Mouse (Mus musculus) neural tube, embryonic 14.5 days (tissue): ENCODE results near the gene Ninl. TPM values are rescaled to one million over a fixed set of nuclear protein-coding genes. Genes with fewer than 3 reads are reported as not detected.

Experiments used
- ATAC-seq: fragments of 200-750 bp; cut with Nextera tagmentation; 2 replicates; pipeline ENCODE4 v1.8.0; 2017; ENCODE audit warnings: low read depth, mild to moderate bottlenecking, moderate TSS enrichment, moderate library complexity
- H3K27ac ChIP-seq: fragments of 300-500 bp; sonication (generic); 2 replicates; pipeline ENCODE4 v1.5.1; 2014; ENCODE audit warnings: low read depth, mild to moderate bottlenecking, control low read depth, low read length, moderate library complexity, mixed read lengths
- H3K27me3 ChIP-seq: fragments of 300-500 bp; sonication (generic); 2 replicates; pipeline ENCODE4 v1.6.1; 2014; ENCODE audit warnings: low read length; ENCODE audit not compliant: control insufficient read depth, insufficient read depth
- H3K36me3 ChIP-seq: fragments of 300-500 bp; sonication (generic); 2 replicates; pipeline ENCODE4 v1.6.1; 2014; ENCODE audit warnings: low read length, mixed read lengths; ENCODE audit not compliant: control insufficient read depth, insufficient read depth
- H3K4me1 ChIP-seq: fragments of 300-500 bp; sonication (generic); 2 replicates; pipeline ENCODE4 v1.6.1; 2014; ENCODE audit warnings: low read length; ENCODE audit not compliant: control insufficient read depth, insufficient read depth
- H3K4me2 ChIP-seq: fragments of 300-500 bp; sonication (generic); 2 replicates; pipeline ENCODE4 v1.6.1; 2014; ENCODE audit warnings: mild to moderate bottlenecking, low read depth, low read length, control low read depth
- H3K4me3 ChIP-seq: fragments of 300-500 bp; sonication (generic); 2 replicates; pipeline ENCODE4 v1.5.1; 2014; ENCODE audit warnings: low read depth, low read length, control low read depth, mixed read lengths
- H3K9ac ChIP-seq: fragments of 300-500 bp; sonication (generic); replicated peaks from 2 replicates; pipeline ENCODE4 v1.6.1; 2014; ENCODE audit warnings: low read depth, mild to moderate bottlenecking, control low read depth, low read length, mixed read lengths
- H3K9me3 ChIP-seq: fragments of 300-500 bp; sonication (generic); 2 replicates; pipeline ENCODE4 v1.6.1; 2016; ENCODE audit warnings: low read length; ENCODE audit not compliant: control insufficient read depth
- WGBS: fragments of 180-500 bp; shearing (Covaris S2); extraction: QIAGEN DNeasy Blood & Tissue Kit; methylation state at CpG from one replicate; pipeline ENCODE4 v1.1.7; 2014; 5-methylcytosine and 5-hydroxymethylcytosine counted together
- polyA plus RNA-seq: library from polyadenylated mRNA; unstranded; fragments of >200 nt; fragmentation: Nextera tagmentation; extraction: Ambion mirVana; gene quantifications from 2 replicates; pipeline ENCODE4 v1.2.1, GENCODE M21; 2014

Ninl gene
- 4.7 and 5.0 TPM in 2 replicates for polyA plus RNA-seq

DNA sequence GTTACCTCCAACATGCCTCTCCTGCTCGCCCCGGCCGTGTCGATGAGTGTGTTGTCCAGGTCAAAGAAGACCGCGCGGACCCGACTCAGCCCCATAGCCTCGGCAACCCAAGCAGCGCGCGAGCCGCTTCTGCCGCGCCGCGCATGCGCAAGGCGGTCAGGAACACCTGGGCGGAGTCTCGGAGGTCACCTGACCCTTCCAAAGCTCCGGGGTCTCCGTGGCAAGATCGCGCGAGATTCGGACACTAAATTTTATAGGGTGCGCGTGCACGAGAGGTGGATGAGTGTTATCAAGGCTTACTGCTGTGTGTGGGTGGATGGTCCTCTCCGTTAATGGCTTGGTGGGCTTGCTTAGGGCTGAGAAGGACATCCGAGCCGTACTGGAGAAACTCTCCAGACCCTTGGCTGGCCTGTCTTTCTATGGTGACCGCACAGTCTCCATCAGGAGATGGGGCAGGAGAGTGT, at the start of gene Ninl, which contains the start of gene Nanp:
Ninl (minus strand) TSS at position 151 of the 464 bp plus-strand sequence.
Nanp (minus strand) TSS at position 167 of the 464 bp plus-strand sequence.
- under 1% methylated on average over 34 of the region's 34 CpGs for WGBS
- Histone ChIP-seq H3K27ac (peak within 1 kb of the TSS; percentile 71), H3K4me1 (peaks cover 7% of the 10 kb centered on the region; the same call in 1 of the 2 replicates), H3K36me3 (no peaks in the 10 kb centered on the region), H3K4me3 (peak within 1 kb of the TSS; percentile 92), H3K9ac (peak within 1 kb of the TSS; percentile 95), H3K9me3 (no peaks in the 10 kb centered on the region), H3K27me3 (no peaks in the 10 kb centered on the region), H3K4me2 (peak within 1 kb of the TSS; percentile 69)
- peak; percentile 93 for ATAC-seq

DNA sequence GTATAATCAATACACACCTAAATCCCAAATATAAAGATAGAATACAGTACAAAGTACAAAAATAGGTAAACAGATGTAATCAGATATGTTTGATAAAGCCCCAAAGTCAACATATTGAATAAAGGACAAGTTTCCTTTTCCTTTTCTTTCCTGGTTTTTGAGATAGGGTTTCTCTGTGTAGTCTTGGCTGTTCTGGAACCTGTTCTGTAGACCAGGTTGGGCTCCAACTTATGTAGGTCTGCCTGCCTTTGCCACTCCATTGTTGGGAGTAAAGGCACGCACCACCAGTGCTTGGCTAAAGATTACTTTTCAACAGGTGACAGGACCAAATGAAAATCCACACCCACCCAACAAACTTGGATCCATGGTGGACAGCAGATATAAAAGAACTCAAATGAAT, 17.5 kb upstream of the Ninl start:
- H3K4me3 ChIP-seq = no peak overlapping the region

DNA sequence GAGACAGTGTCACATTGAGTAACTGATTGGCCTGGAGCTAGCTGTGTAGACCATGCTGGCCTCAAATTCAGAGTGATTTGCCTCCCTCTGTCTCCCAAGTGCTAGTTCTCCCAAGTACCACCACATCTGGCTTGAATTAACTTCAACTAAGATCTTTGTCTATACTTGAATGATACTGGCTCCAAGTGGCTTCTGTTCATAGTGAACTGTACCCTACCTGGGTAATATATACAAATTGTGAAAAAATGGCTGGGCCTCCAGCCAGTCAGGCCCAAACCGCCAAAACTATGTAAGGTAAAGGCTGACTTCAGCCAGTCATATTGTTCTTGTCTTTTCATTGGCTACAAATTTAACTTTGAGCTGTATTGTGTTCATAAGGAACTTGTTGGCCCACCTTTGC, 1.2 kb upstream of the Ninl start:
- ATAC-seq = no peak
- Histone ChIP-seq H3K9me3 (no peaks in the 10 kb centered on the region), H3K27me3 (no peaks in the 10 kb centered on the region), H3K9ac (no peak overlapping the region), H3K4me3 (no peak overlapping the region), H3K36me3 (no peaks in the 10 kb centered on the region), H3K4me2 (no peak overlapping the region), H3K4me1 (peaks cover 7% of the 10 kb centered on the region; the same call in 1 of the 2 replicates), H3K27ac (no peak overlapping the region)
- 80% methylated on average over 1 of the region's 1 CpGs for WGBS

More for the DNA sequence above, 17.5 kb upstream of the Ninl start:
- no peaks in the 10 kb centered on the region; the same call in 1 of the 2 replicates for H3K9me3 ChIP-seq
- no peak overlapping the region for H3K27ac ChIP-seq
- no peaks in the 10 kb centered on the region for H3K27me3 ChIP-seq
- WGBS = 83% methylated on average over 1 of the region's 1 CpGs
- H3K4me2 ChIP-seq = no peak overlapping the region
- no peak overlapping the region for H3K9ac ChIP-seq
- no peaks in the 10 kb centered on the region for H3K36me3 ChIP-seq
- no peak for ATAC-seq
- no peaks in the 10 kb centered on the region for H3K4me1 ChIP-seq

DNA sequence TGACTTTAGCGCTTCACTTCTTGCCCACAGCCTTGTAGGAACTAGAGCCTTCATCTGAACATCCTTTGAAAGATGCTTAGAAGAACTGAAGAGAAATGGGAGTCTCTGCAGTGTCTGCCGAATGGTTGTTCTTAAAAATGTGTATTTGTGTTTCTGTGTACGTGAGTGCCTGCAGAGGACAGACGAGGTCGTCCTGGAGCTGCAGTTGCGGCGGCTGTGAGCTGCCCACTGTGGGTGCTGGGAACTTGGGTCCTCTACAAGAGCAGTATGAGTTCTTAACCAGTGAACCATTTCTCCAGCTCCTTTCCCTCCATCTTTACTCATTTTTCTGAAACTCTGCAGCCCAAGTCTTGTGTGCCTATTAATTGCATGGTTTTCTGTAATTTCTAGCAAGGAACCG, 544 bp upstream of the Ninl start:
- WGBS = 38% methylated on average over 8 of the region's 8 CpGs
- no peaks in the 10 kb centered on the region for H3K27me3 ChIP-seq
- H3K4me3 ChIP-seq = peak overlapping the region; percentile 92
- no peaks in the 10 kb centered on the region for H3K9me3 ChIP-seq
- peak overlapping the region; percentile 71 for H3K27ac ChIP-seq
- peak; percentile 25 for ATAC-seq
- peaks cover 7% of the 10 kb centered on the region; the same call in 1 of the 2 replicates for H3K4me1 ChIP-seq
- H3K36me3 ChIP-seq = no peaks in the 10 kb centered on the region
- peak overlapping the region; percentile 60 for H3K4me2 ChIP-seq
- peak overlapping the region; percentile 95 for H3K9ac ChIP-seq

DNA sequence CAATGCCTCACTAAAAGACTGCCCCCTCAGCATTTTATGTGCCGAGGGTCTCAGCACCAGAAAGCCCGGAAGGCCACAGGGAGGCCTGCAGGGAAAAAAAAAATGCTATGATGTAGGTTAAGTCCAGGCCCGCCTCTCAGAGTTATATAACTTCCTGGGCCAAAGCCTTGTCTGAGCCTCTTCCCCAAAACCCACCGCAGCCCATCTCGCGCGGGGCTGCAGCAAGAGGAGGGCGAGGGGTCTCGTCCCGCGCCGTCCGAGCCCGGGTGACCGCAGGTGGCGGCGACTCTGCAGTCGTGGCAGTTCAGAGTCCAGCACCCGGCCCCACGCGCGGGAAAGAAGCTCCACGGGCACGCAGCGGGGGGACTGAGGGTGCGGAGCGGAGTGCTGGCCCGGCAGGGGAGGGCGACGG, 365 bp downstream of the Ninl start:
- Histone ChIP-seq H3K4me1 (peaks cover 7% of the 10 kb centered on the region; the same call in 1 of the 2 replicates), H3K9me3 (no peaks in the 10 kb centered on the region), H3K4me2 (peak overlapping the region; percentile 69), H3K27me3 (no peaks in the 10 kb centered on the region), H3K36me3 (no peaks in the 10 kb centered on the region), H3K27ac (peak overlapping the region; percentile 69), H3K4me3 (peak overlapping the region; percentile 92), H3K9ac (peak overlapping the region; percentile 95)
- under 1% methylated on average over 30 of the region's 30 CpGs for WGBS
- ATAC-seq = peak; percentile 80

DNA sequence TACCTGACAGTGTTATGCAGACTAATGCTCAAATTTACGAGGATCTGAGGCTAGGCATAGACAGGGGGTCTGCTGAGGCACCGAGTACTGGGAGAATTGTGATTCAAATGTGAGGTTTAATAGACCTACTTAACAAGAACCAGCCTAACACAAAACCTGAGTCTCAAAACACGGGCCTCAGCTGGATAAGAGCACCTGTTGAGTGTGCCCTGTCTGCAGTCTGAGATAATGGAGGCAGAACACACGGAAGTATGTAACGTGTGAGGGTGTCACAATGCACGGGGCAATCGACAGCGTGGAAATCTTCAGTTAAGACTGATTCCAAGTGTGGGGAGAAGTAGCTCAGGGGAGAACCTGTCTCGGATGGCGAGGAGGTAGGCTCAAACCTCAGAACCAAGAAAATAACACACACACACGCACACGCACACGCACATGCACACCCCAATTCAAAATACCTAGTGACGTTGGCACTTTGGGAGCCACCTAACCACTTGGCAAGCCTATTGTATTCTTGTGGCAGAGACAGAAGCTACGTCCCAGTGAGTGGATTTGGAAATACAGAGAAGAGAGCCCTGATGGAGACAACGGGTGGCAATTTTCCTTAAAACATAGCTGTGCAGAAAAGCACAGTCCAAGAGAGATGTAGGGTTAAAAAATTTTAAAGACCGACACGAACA, 1.2 kb downstream of the Ninl start:
- Histone ChIP-seq H3K9me3 (no peaks in the 10 kb centered on the region), H3K9ac (peak overlapping the region; percentile 95; the same call in 1 of the 2 replicates), H3K4me3 (peak overlapping the region; percentile 92), H3K27me3 (no peaks in the 10 kb centered on the region), H3K27ac (no peak overlapping the region), H3K4me1 (peaks cover 7% of the 10 kb centered on the region; the same call in 1 of the 2 replicates), H3K36me3 (no peaks in the 10 kb centered on the region), H3K4me2 (peak overlapping the region; percentile 69)
- no peak for ATAC-seq
- 52% methylated on average over 18 of the region's 18 CpGs for WGBS

DNA sequence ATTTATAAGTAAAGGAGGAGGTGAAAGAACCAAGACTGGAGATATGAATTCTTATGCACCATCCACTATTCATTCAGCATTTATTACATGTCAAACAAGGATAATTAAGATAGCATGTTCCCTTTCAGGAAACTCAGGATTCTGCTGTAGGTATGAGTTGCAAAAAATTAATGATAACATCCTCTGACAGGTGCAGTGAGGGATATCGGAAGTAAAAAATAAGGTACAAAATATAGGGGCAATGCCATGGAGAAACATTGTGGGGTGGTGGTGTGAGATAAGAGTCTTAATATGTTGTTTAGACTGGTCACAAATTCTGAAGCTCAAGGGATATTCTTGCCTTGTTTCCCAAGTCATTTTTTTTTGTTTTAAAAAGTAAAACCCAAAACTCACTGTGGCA, 1.9 kb downstream of the Ninl start:
- WGBS = 92% methylated on average over 1 of the region's 1 CpGs
- Histone ChIP-seq H3K4me1 (peaks cover 7% of the 10 kb centered on the region; the same call in 1 of the 2 replicates), H3K9ac (no peak overlapping the region), H3K27ac (no peak overlapping the region), H3K4me3 (no peak overlapping the region), H3K9me3 (no peaks in the 10 kb centered on the region), H3K4me2 (no peak overlapping the region), H3K36me3 (no peaks in the 10 kb centered on the region), H3K27me3 (no peaks in the 10 kb centered on the region)
- no peak for ATAC-seq

DNA sequence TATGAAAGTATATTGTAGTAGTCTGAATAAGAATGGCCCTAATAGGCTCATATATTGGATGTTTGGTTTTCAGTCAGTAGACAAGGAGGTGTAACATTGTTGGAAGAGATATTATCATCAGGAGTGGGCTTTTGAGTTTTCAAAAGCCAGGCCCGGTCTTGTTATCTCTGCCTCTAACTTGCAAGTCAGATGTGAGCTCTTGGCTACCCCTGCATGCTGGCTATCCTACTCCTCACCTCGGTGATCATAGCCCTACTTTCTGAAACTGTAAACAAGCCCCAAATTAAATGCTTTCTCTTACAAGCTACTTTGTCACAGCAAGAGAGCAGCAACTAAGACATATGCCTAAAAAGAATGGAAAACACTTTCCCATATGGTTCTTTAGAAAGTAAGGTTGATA, 2.5 kb downstream of the Ninl start:
- no peak for ATAC-seq
- peaks cover 7% of the 10 kb centered on the region; the same call in 1 of the 2 replicates for H3K4me1 ChIP-seq
- H3K36me3 ChIP-seq = no peaks in the 10 kb centered on the region
- no peak overlapping the region for H3K4me2 ChIP-seq
- H3K9me3 ChIP-seq = no peaks in the 10 kb centered on the region
- H3K27me3 ChIP-seq = no peaks in the 10 kb centered on the region
- no peak overlapping the region for H3K9ac ChIP-seq
- WGBS = 97% methylated on average over 2 of the region's 2 CpGs
- H3K27ac ChIP-seq = no peak overlapping the region
- no peak overlapping the region for H3K4me3 ChIP-seq

DNA sequence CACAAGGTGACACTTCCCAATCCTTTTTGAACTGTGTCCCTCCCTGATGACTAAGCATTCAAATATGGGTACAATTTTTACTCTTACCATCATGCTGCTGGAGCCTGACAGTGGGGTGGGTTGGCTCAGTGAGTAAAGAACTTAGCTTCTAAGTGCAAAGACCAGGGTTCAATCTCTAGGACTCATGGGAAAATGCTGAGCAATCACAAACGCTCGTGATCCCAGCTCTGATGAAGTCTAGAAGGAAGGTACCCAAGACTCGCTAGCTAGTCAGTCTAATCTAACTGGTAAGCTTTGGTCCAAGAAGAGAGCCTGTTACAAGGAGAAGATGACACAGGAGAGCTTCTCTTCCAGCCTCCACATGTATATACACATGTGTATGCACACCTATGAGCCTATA, 4.7 kb downstream of the Ninl start:
- no peak overlapping the region for H3K27ac ChIP-seq
- no peak for ATAC-seq
- no peaks in the 10 kb centered on the region for H3K9me3 ChIP-seq
- H3K36me3 ChIP-seq = no peaks in the 10 kb centered on the region
- WGBS = 93% methylated on average over 3 of the region's 3 CpGs
- H3K4me1 ChIP-seq = peaks cover 7% of the 10 kb centered on the region; the same call in 1 of the 2 replicates
- no peak overlapping the region for H3K4me3 ChIP-seq
- no peak overlapping the region for H3K9ac ChIP-seq
- H3K4me2 ChIP-seq = no peak overlapping the region
- no peaks in the 10 kb centered on the region for H3K27me3 ChIP-seq
